Mouse (Mus musculus) testis, adult 2 months (tissue): ENCODE measurements around the gene Dnm3. TPM values are rescaled to one million over a fixed set of nuclear protein-coding genes. Genes with fewer than 3 reads are reported as not detected.

Experiments
- H3K27ac ChIP-seq: fragments of 200-500 bp; 2 replicates; pipeline ENCODE4 v1.5.1; 2012; ENCODE audit warnings: low read depth, low read length; ENCODE audit not compliant: control insufficient read depth, insufficient read depth
- H3K27me3 ChIP-seq: fragments of 200-500 bp; 2 replicates; pipeline ENCODE4 v1.6.1; 2012; ENCODE audit warnings: mild to moderate bottlenecking, low read length, moderate library complexity; ENCODE audit not compliant: control insufficient read depth, insufficient read depth
- H3K36me3 ChIP-seq: fragments of 200-500 bp; 2 replicates; pipeline ENCODE4 v1.6.1; 2012; ENCODE audit warnings: mild to moderate bottlenecking, low read length; ENCODE audit not compliant: control insufficient read depth, insufficient read depth
- H3K4me1 ChIP-seq: fragments of 200-500 bp; 2 replicates; pipeline ENCODE4 v1.6.1; 2012; ENCODE audit warnings: low read length; ENCODE audit not compliant: control insufficient read depth, insufficient read depth
- H3K4me3 ChIP-seq: fragments of 200-500 bp; 2 replicates; pipeline ENCODE4 v1.5.1; 2012; ENCODE audit warnings: low read depth, mild to moderate bottlenecking, low read length, moderate library complexity, mixed read lengths; ENCODE audit not compliant: control insufficient read depth
- CTCF ChIP-seq: fragments of 200-500 bp; IDR thresholded peaks from 2 replicates; pipeline ENCODE4 v1.5.1; 2012; ENCODE audit warnings: low read depth, mild to moderate bottlenecking, inconsistent platforms, low read length, moderate library complexity; ENCODE audit not compliant: control insufficient read depth, insufficient read depth, insufficient replicate concordance
- POLR2A ChIP-seq: fragments of 200-500 bp; IDR thresholded peaks from 2 replicates; pipeline ENCODE4 v1.6.1; 2012; ENCODE audit warnings: low read depth, mild to moderate bottlenecking, inconsistent platforms, low read length, moderate library complexity; ENCODE audit not compliant: control insufficient read depth
- polyA plus RNA-seq: library from polyadenylated mRNA; depleted of rRNA; stranded (reverse); fragments of >200 nt; gene quantifications from 2 replicates; pipeline ENCODE4 v1.2.3, GENCODE M21; 2012

Gene Dnm3
- polyA plus RNA-seq, 1 experiment = 13.8 TPM

GRCm38 (mm10) chr1:162072917-162073578 lies 404.8 kb downstream of the Dnm3 start:
- H3K4me1 ChIP-seq = peaks cover 3% of the 10 kb centered on the region; the same call in 1 of the 2 replicates
- no peak overlapping the region for H3K4me3 ChIP-seq
- TF ChIP-seq CTCF (no peak), POLR2A (no peak)
- no peaks in the 10 kb centered on the region for H3K27me3 ChIP-seq
- H3K27ac ChIP-seq = no peak overlapping the region
- H3K36me3 ChIP-seq = no peaks in the 10 kb centered on the region

GRCm38 (mm10) chr1:162053608-162054007 lies 424.2 kb downstream of the Dnm3 start:
- TF ChIP-seq POLR2A (no peak), CTCF (no peak)
- Histone ChIP-seq H3K27ac (no peak overlapping the region), H3K4me1 (no peaks in the 10 kb centered on the region), H3K36me3 (no peaks in the 10 kb centered on the region), H3K27me3 (no peaks in the 10 kb centered on the region), H3K4me3 (no peak overlapping the region)

GRCm38 (mm10) chr1:162053186-162053585 lies 424.6 kb downstream of the Dnm3 start:
- no peak overlapping the region for H3K4me3 ChIP-seq
- TF ChIP-seq POLR2A (no peak), CTCF (no peak)
- no peaks in the 10 kb centered on the region for H3K36me3 ChIP-seq
- H3K4me1 ChIP-seq = no peaks in the 10 kb centered on the region
- H3K27me3 ChIP-seq = no peaks in the 10 kb centered on the region
- H3K27ac ChIP-seq = no peak overlapping the region

- Histone ChIP-seq H3K4me3 (no peak overlapping the region), H3K27me3 (no peaks in the 10 kb centered on the region), H3K27ac (no peak overlapping the region), H3K36me3 (no peaks in the 10 kb centered on the region), H3K4me1 (no peaks in the 10 kb centered on the region)
- no peak for TF ChIP-seq CTCF
- TF ChIP-seq POLR2A = no peak
These were observed 425.1 kb downstream of the Dnm3 start for GRCm38 (mm10) chr1:162052755-162053154.

GRCm38 (mm10) chr1:162052138-162052537 lies 425.7 kb downstream of the Dnm3 start:
- Histone ChIP-seq H3K27me3 (no peaks in the 10 kb centered on the region), H3K27ac (no peak overlapping the region), H3K4me1 (no peaks in the 10 kb centered on the region), H3K36me3 (no peaks in the 10 kb centered on the region), H3K4me3 (no peak overlapping the region)
- TF ChIP-seq CTCF = no peak
- no peak for TF ChIP-seq POLR2A

GRCm38 (mm10) chr1:162051710-162052109 lies 426.1 kb downstream of the Dnm3 start:
- no peak overlapping the region for H3K27ac ChIP-seq
- H3K27me3 ChIP-seq = no peaks in the 10 kb centered on the region
- no peak overlapping the region for H3K4me3 ChIP-seq
- H3K36me3 ChIP-seq = no peaks in the 10 kb centered on the region
- H3K4me1 ChIP-seq = no peaks in the 10 kb centered on the region
- TF ChIP-seq CTCF (no peak), POLR2A (no peak)

- H3K36me3 ChIP-seq = no peaks in the 10 kb centered on the region
- TF ChIP-seq CTCF = no peak
- no peak for TF ChIP-seq POLR2A
- H3K27ac ChIP-seq = no peak overlapping the region
- no peaks in the 10 kb centered on the region for H3K4me1 ChIP-seq
- H3K4me3 ChIP-seq = no peak overlapping the region
- no peaks in the 10 kb centered on the region for H3K27me3 ChIP-seq
These were observed 430.2 kb downstream of the Dnm3 start for GRCm38 (mm10) chr1:162047673-162048072.
